Mouse (Mus musculus) testis, adult 2 months (tissue): ENCODE data around the gene Ggt1.

Source experiments
- CTCF ChIP-seq: fragments of 200-500 bp; IDR thresholded peaks from 2 replicates; pipeline ENCODE4 v1.5.1; 2012; ENCODE audit warnings: low read depth, mild to moderate bottlenecking, inconsistent platforms, low read length, moderate library complexity; ENCODE audit not compliant: control insufficient read depth, insufficient read depth, insufficient replicate concordance
- POLR2A ChIP-seq: fragments of 200-500 bp; IDR thresholded peaks from 2 replicates; pipeline ENCODE4 v1.6.1; 2012; ENCODE audit warnings: low read depth, mild to moderate bottlenecking, inconsistent platforms, low read length, moderate library complexity; ENCODE audit not compliant: control insufficient read depth

GRCm38 (mm10) chr10:75570981-75571657 is 9.7 kb downstream of the Ggt1 start:
- TF ChIP-seq CTCF = no peak
- TF ChIP-seq POLR2A = no peak
